Mouse (Mus musculus) heart, embryonic 15.5 days (tissue): ENCODE results near the gene Klhl26. TPM values are rescaled to one million over a fixed set of nuclear protein-coding genes. Genes with fewer than 3 reads are reported as not detected.
A peak's percentile ranks its signal among the peaks of the same experiment; 100 is the strongest.

Experiments
- ATAC-seq: fragments of 200-750 bp; cut with Nextera tagmentation; replicated peaks from 2 replicates; pipeline ENCODE4 v1.8.0; 2017; ENCODE audit warnings: low read depth, moderate TSS enrichment; ENCODE audit not compliant: insufficient number of reproducible peaks, insufficient read depth, low FRiP score
- H3K27ac ChIP-seq: fragments of 300-500 bp; sonication (generic); 2 replicates; pipeline ENCODE4 v1.5.1; 2015; ENCODE audit warnings: mild to moderate bottlenecking, inconsistent platforms
- H3K27me3 ChIP-seq: fragments of 300-500 bp; sonication (generic); 2 replicates; pipeline ENCODE4 v1.6.1; 2015; ENCODE audit warnings: inconsistent platforms
- H3K36me3 ChIP-seq: fragments of 300-500 bp; sonication (generic); 2 replicates; pipeline ENCODE4 v1.6.1; 2015; ENCODE audit warnings: mild to moderate bottlenecking, inconsistent platforms
- H3K4me1 ChIP-seq: fragments of 300-500 bp; sonication (generic); replicated peaks from 2 replicates; pipeline ENCODE4 v1.6.1; 2015; ENCODE audit warnings: inconsistent platforms
- H3K4me2 ChIP-seq: fragments of 300-500 bp; sonication (generic); 2 replicates; pipeline ENCODE4 v1.6.1; 2015; ENCODE audit warnings: inconsistent platforms, mild to moderate bottlenecking, moderate library complexity
- H3K4me3 ChIP-seq: fragments of 300-500 bp; sonication (generic); 2 replicates; pipeline ENCODE4 v1.5.1; 2015; ENCODE audit warnings: mild to moderate bottlenecking, inconsistent platforms
- H3K9ac ChIP-seq: fragments of 300-500 bp; sonication (generic); 2 replicates; pipeline ENCODE4 v1.6.1; 2015; ENCODE audit warnings: mild to moderate bottlenecking, inconsistent platforms
- H3K9me3 ChIP-seq: fragments of 300-500 bp; sonication (generic); replicated peaks from 2 replicates; pipeline ENCODE4 v1.6.1; 2016; ENCODE audit warnings: inconsistent platforms
- WGBS: fragments of 180-500 bp; shearing (Covaris S2); methylation state at CpG from one replicate; pipeline ENCODE4 v1.1.7; 2015; ENCODE audit warnings: mixed read lengths; 5-methylcytosine and 5-hydroxymethylcytosine counted together
- polyA plus RNA-seq: library from polyadenylated mRNA; unstranded; fragments of >200 nt; fragmentation: Nextera tagmentation; extraction: Ambion mirVana; gene quantifications from 2 replicates; pipeline ENCODE4 v1.2.1, GENCODE M21; 2015

Gene Klhl26
- polyA plus RNA-seq, 1 experiment from 2014 or later, result 8.7 TPM

DNA sequence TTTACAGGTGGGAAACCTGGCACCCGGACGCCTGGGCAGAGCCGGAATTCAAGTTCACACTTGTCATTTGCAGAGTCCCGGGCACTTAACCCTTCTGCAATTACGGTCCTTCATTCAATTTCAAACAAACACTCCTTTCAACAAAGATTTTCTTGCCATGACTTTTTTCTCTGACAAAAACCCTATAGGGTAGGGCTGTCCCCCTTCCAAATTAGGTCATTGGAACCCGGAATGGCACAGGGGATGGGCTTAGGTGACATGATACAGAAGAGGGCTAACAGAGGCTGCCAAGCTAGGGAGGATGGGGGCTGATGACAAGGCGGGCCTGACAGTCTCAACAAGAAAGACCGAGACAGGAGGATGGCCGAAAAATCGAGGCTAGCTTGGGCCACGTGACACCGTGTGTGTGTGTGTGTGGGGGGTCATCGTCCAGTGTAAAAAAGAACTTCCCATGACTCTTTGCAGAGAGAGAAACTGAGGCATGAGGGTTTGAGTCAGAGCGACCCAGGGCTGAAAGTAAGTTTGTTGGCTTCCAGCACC is 12.2 kb upstream of the Klhl26 start:
- peaks cover 98% of the 10 kb centered on the region for H3K27me3 ChIP-seq
- no peak for ATAC-seq
- H3K9me3 ChIP-seq, result no peaks in the 10 kb centered on the region
- H3K9ac ChIP-seq, result peak overlapping the region; percentile 25; the same call in 1 of the 2 replicates
- H3K4me1 ChIP-seq, result peaks cover 50% of the 10 kb centered on the region
- no peaks in the 10 kb centered on the region for H3K36me3 ChIP-seq
- H3K4me3 ChIP-seq, result peak overlapping the region; percentile 40
- peak overlapping the region; percentile 62 for H3K4me2 ChIP-seq
- 1% methylated on average over 14 of the region's 14 CpGs for WGBS
- H3K27ac ChIP-seq, result no peak overlapping the region; the same call in 1 of the 2 replicates

- H3K27ac ChIP-seq, result no peak overlapping the region
- peak overlapping the region; percentile 62 for H3K4me2 ChIP-seq
Measured at GRCm38 (mm10) chr8:70487993-70488796, 11.4 kb upstream of the Klhl26 start.

DNA sequence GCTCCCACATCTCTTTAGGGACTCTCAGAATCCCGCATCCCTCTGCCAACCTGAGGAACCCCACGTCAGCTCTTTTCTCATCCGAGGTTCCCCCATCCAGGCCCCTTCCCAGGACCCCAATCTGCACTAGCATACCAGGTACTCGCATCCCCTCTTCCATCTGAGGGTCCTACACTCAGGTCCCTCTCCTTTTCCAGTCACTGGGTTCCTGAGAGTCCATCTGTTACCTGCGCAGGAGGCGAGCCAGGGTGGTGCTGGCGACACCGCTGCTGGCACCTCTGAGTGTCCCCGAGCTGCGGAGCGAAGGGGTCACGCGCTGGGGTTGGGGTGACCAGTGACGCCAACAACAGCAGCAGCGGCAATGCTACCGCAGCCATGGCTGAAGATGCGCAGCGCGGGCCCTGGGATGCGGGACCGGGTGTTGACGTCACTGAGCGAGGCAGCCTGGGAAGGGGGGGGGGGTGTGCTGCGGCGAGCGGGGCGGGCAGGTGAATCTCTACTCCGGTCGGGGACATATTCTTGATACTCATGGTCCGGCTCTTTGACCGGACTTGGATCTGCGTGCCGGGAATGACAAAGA is 10.3 kb upstream of the Klhl26 start, which contains the start of gene Tmem59l:
TSS of gene Tmem59l (minus strand) at position 418 of the 580 bp plus-strand sequence.
- 7% methylated on average over 33 of the region's 33 CpGs for WGBS
- H3K9ac ChIP-seq, result peak within 1 kb of the TSS; percentile 21; the same call in 1 of the 2 replicates

More at GRCm38 (mm10) chr8:70487993-70488796, 11.4 kb upstream of the Klhl26 start:
- Histone ChIP-seq H3K4me3 (peak overlapping the region; percentile 40), H3K9ac (peak overlapping the region; percentile 21; the same call in 1 of the 2 replicates), H3K36me3 (no peaks in the 10 kb centered on the region), H3K4me1 (peaks cover 42% of the 10 kb centered on the region), H3K27me3 (peaks cover 98% of the 10 kb centered on the region), H3K9me3 (no peaks in the 10 kb centered on the region)
- 3% methylated on average over 55 of the region's 55 CpGs for WGBS
- ATAC-seq, result no peak

GRCm38 (mm10) chr8:70486191-70486681 is 9.5 kb upstream of the Klhl26 start:
- H3K4me1 ChIP-seq, result peaks cover 27% of the 10 kb centered on the region
- no peaks in the 10 kb centered on the region for H3K36me3 ChIP-seq
- no peak overlapping the region for H3K4me2 ChIP-seq
- H3K4me3 ChIP-seq, result no peak overlapping the region
- WGBS, result 45% methylated on average over 7 of the region's 7 CpGs
- H3K27ac ChIP-seq, result no peak overlapping the region
- ATAC-seq, result no peak
- peaks cover 94% of the 10 kb centered on the region for H3K27me3 ChIP-seq
- H3K9me3 ChIP-seq, result no peaks in the 10 kb centered on the region
- no peak overlapping the region for H3K9ac ChIP-seq

More for the DNA sequence above, 10.3 kb upstream of the Klhl26 start, which contains the start of gene Tmem59l:
- H3K36me3 ChIP-seq, result no peaks in the 10 kb centered on the region
- no peak for ATAC-seq
- peak within 1 kb of the TSS; percentile 62 for H3K4me2 ChIP-seq
- peaks cover 30% of the 10 kb centered on the region for H3K4me1 ChIP-seq
- H3K9me3 ChIP-seq, result no peaks in the 10 kb centered on the region
- no peak within 1 kb of the TSS for H3K27ac ChIP-seq
- H3K27me3 ChIP-seq, result peaks cover 96% of the 10 kb centered on the region
- H3K4me3 ChIP-seq, result peak within 1 kb of the TSS; percentile 40

DNA sequence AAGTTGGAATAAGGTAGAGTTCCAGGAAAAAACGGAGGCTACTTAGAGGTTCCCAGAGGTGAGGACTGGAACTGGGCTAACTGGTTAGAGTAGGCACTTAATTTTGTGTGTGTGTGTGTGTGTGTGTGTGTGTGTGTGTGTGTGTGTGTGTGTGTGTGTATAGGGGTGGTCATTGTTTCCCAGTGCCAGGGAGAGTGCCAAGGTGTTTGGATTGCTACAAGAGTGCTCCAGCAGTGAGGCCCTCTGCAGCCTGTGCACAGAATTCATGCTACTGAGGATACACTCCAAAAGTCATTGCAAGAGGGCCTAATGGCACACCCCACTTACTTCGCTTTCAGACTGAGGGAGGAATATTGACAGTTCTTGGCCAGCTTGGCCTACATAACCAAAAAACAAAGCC is 6.2 kb upstream of the Klhl26 start:
- no peak overlapping the region for H3K27ac ChIP-seq
- 46% methylated on average over 2 of the region's 2 CpGs for WGBS
- H3K4me3 ChIP-seq, result no peak overlapping the region
- no peak for ATAC-seq
- H3K9me3 ChIP-seq, result no peaks in the 10 kb centered on the region
- peaks cover 78% of the 10 kb centered on the region for H3K27me3 ChIP-seq
- no peak overlapping the region for H3K4me2 ChIP-seq
- no peaks in the 10 kb centered on the region for H3K36me3 ChIP-seq
- H3K4me1 ChIP-seq, result peaks cover 8% of the 10 kb centered on the region
- H3K9ac ChIP-seq, result no peak overlapping the region

- Histone ChIP-seq H3K9me3 (no peaks in the 10 kb centered on the region), H3K27ac (no peak overlapping the region), H3K4me2 (no peak overlapping the region), H3K9ac (no peak overlapping the region), H3K27me3 (peaks cover 73% of the 10 kb centered on the region), H3K36me3 (no peaks in the 10 kb centered on the region), H3K4me1 (peaks cover 11% of the 10 kb centered on the region), H3K4me3 (no peak overlapping the region)
- 63% methylated on average over 3 of the region's 3 CpGs for WGBS
- ATAC-seq, result no peak
Measured at GRCm38 (mm10) chr8:70481908-70482307, 5.1 kb upstream of the Klhl26 start.

DNA sequence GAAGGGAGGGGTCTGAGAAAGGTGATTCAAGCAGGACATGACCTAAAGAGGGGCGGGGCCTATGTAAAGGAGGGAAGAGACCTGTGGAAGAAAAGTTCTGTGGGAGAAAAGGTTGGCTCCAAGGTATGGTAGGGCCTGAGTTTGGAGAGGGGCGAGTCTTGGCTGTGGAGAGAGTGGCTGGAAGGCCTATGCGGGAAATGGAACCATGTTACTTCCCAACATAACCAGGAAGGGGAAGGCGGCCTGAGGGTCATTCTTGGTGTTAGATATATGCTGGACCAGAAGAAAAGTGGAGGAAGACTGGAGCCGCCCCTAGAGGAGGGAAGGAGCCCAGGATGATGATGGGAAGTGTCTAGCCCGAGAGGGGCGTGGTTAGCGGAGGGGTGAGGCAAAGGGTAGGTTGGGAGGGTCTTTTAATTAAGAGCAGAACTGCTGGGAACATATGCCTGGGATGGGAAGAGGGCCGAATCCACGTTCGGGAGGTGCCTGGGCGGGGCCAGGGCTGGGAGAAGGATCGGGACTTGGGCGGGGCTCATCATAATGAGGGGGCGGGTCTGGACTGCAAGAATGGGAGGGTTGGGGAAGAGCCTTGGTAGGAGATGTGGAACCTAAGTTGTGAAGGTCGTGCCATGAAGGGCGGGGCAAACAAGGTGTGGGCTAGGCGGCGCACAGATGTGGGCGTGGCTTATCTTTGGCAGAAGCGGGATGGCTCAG is 658 bp upstream of the Klhl26 start:
- H3K9me3 ChIP-seq, result no peaks in the 10 kb centered on the region
- H3K36me3 ChIP-seq, result no peaks in the 10 kb centered on the region
- H3K4me3 ChIP-seq, result peak overlapping the region; percentile 88
- H3K27me3 ChIP-seq, result peaks cover 29% of the 10 kb centered on the region
- 5% methylated on average over 21 of the region's 21 CpGs for WGBS
- peak overlapping the region; percentile 89 for H3K4me2 ChIP-seq
- H3K4me1 ChIP-seq, result peaks cover 22% of the 10 kb centered on the region
- H3K9ac ChIP-seq, result no peak overlapping the region
- peak; percentile 5; the same call in 1 of the 2 replicates for ATAC-seq
- H3K27ac ChIP-seq, result 0 out of 2 replicates have a peak overlapping the region, but pooled peaks have one; percentile 60

DNA sequence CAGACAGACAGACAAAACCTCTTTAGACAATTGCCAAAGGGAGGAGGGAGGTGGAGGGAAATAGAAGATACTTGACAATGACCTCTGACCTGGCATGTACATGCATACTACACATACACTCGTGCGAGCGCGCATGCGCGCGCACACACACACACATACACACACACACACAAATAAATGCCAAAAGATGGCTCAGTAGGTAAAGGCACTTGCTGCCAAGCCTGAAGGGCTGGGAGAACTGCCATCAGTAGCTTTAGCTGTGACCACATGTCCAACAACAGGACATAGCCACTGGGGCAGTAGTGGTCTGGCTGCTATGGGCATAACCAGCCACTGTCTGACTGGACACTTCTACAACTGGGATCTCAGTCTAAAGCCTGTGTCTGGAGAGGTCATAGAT is 4.9 kb downstream of the Klhl26 start:
- Histone ChIP-seq H3K9ac (no peak overlapping the region), H3K4me1 (peaks cover 46% of the 10 kb centered on the region), H3K9me3 (no peaks in the 10 kb centered on the region), H3K27ac (no peak overlapping the region), H3K36me3 (no peaks in the 10 kb centered on the region), H3K4me2 (no peak overlapping the region), H3K27me3 (no peaks in the 10 kb centered on the region), H3K4me3 (no peak overlapping the region)
- no peak for ATAC-seq
- 95% methylated on average over 7 of the region's 7 CpGs for WGBS

DNA sequence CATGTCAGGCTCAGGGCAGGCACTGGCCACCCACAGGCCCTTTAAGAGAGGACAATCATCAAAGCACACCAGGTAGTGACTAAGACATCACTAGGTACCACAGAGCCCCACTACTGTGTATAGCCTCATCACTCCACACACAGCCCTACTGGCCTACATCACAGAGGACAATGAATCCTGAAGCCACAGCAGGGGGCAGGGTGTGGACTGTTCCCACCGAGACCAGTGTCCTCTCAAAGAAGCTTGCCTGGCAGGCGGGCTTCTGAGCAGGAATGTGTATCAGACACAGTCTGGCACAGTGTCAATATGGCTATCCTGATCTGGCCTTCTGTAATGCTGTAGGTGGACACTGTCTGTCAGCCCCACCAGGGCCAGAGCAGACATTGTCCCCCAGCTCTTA is 6.8 kb downstream of the Klhl26 start:
- Histone ChIP-seq H3K9me3 (no peaks in the 10 kb centered on the region), H3K4me2 (no peak overlapping the region), H3K4me1 (peaks cover 43% of the 10 kb centered on the region), H3K4me3 (no peak overlapping the region), H3K36me3 (no peaks in the 10 kb centered on the region), H3K9ac (no peak overlapping the region), H3K27me3 (no peaks in the 10 kb centered on the region), H3K27ac (no peak overlapping the region)
- WGBS, result 41% methylated on average over 2 of the region's 2 CpGs
- no peak for ATAC-seq

GRCm38 (mm10) chr8:70469295-70469916 is 7.4 kb downstream of the Klhl26 start:
- Histone ChIP-seq H3K4me2 (no peak overlapping the region; the same call in 1 of the 2 replicates), H3K27me3 (no peaks in the 10 kb centered on the region), H3K27ac (peak overlapping the region; percentile 46), H3K4me1 (peaks cover 46% of the 10 kb centered on the region), H3K4me3 (no peak overlapping the region), H3K36me3 (no peaks in the 10 kb centered on the region), H3K9me3 (no peaks in the 10 kb centered on the region), H3K9ac (no peak overlapping the region)
- 28% methylated on average over 10 of the region's 10 CpGs for WGBS
- peak; percentile 55; the same call in 1 of the 2 replicates for ATAC-seq
